Mouse (Mus musculus): ENCODE measurements around the gene Lgi2. TPM values are rescaled to one million over a fixed set of nuclear protein-coding genes. Genes with fewer than 3 reads are reported as not detected.

Gene Lgi2
- polyA plus RNA-seq, 1 experiment from 2014 or later, result 5.6 TPM

DNA sequence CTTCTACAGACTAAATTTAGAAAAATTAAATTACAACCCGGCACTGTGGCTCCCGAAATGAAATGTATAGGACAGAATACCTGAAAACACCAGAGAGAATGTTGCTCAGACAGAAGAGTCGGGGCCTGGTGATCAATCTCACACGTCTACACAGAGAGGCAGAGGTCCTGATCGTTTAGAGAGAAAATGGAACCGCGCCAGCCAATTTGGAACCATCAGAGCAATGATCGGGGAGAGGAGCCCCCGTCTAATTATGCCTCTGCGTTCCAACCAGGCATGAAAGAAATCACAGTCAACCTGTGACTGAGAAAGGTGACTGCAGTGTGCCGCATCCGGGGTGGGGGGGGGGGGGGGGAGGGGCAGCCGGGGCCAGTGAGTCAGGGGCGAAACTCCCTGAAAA lies 70.6 kb downstream of the Lgi2 start:
- WGBS, result 49% methylated on average over 14 of the region's 14 CpGs
- Histone ChIP-seq H3K9me3 (replicated peaks; ENCODE audit: control insufficient read depth, low read length, poor library complexity, severe bottlenecking) (no peaks in the 10 kb centered on the region), H3K4me2 (ENCODE audit: low read length) (no peak overlapping the region), H3K4me3 (ENCODE audit: low read depth, low read length) (no peak overlapping the region), H3K27ac (ENCODE audit: low read length) (no peak overlapping the region), H3K4me1 (ENCODE audit: control insufficient read depth, insufficient read depth, low read length) (no peaks in the 10 kb centered on the region; the same call in 1 of the 2 replicates), H3K36me3 (ENCODE audit: control insufficient read depth, insufficient read depth, low read length) (no peaks in the 10 kb centered on the region), H3K27me3 (ENCODE audit: control insufficient read depth, insufficient read depth, low read depth, low read length) (no peaks in the 10 kb centered on the region), H3K9ac (ENCODE audit: low read depth, low read length) (no peak overlapping the region)
- no peak for ATAC-seq

- no peaks in the 10 kb centered on the region for H3K27me3 ChIP-seq (ENCODE audit: control insufficient read depth, insufficient read depth, low read depth, low read length)
- H3K4me1 ChIP-seq (ENCODE audit: control insufficient read depth, insufficient read depth, low read length), result no peaks in the 10 kb centered on the region; the same call in 1 of the 2 replicates
- 84% methylated on average over 6 of the region's 6 CpGs for WGBS
- no peak overlapping the region for H3K4me2 ChIP-seq (ENCODE audit: low read length)
- H3K36me3 ChIP-seq (ENCODE audit: control insufficient read depth, insufficient read depth, low read length), result no peaks in the 10 kb centered on the region
- H3K4me3 ChIP-seq (ENCODE audit: low read depth, low read length), result no peak overlapping the region
- no peak overlapping the region for H3K9ac ChIP-seq (ENCODE audit: low read depth, low read length)
- no peaks in the 10 kb centered on the region for H3K9me3 ChIP-seq (replicated peaks; ENCODE audit: control insufficient read depth, low read length, poor library complexity, severe bottlenecking)
- H3K27ac ChIP-seq (ENCODE audit: low read length), result no peak overlapping the region
- ATAC-seq, result no peak
Observed at GRCm38 (mm10) chr5:52491496-52491895, 74.8 kb downstream of the Lgi2 start.

DNA sequence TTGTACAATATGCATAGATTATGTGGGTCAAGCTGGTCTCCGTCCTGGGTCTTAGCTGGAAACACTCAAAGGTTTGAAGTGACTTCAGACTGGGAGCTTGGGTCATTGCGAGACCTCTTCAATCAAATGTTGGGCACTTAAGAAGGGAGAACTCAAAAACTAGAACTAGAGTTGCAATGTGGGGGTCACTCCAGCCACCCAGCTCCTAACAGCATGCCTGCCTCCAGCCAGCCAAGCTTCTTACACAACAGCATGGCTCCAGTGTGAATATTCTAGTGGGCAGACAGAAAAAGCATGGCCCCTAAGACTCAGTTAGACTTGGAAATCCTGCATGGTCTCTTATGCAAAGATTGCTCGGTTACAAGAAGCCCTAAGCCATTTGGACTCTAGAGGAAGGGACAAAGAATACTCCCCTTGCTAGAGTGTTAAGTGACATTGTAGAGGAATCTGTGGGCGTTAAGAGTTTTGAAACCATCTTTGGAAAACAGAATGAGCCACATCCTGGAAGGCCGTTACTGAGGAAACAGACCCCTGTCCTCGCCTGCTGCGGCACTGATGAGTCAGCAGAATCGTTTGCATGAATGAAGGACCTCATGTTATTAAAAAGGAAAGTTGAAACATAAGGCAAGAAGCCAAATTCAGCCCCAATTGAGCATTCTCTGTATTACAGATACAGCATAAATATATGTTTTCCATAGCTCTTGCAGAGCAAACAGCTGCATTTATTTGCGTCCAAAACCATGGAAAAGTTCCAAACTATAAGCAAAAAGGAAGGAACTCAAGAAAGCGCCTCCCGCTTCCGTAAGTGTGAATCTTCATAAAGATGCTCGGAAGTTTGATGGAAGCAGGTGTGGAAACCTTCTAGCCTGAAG lies 78.5 kb downstream of the Lgi2 start:
- Histone ChIP-seq H3K27me3 (ENCODE audit: control insufficient read depth, insufficient read depth, low read depth, low read length) (no peaks in the 10 kb centered on the region), H3K9ac (ENCODE audit: low read depth, low read length) (no peak overlapping the region), H3K4me2 (ENCODE audit: low read length) (no peak overlapping the region), H3K36me3 (ENCODE audit: control insufficient read depth, insufficient read depth, low read length) (no peaks in the 10 kb centered on the region), H3K9me3 (replicated peaks; ENCODE audit: control insufficient read depth, low read length, poor library complexity, severe bottlenecking) (no peaks in the 10 kb centered on the region), H3K4me3 (ENCODE audit: low read depth, low read length) (no peak overlapping the region), H3K27ac (ENCODE audit: low read length) (no peak overlapping the region), H3K4me1 (ENCODE audit: control insufficient read depth, insufficient read depth, low read length) (no peaks in the 10 kb centered on the region)
- no peak for ATAC-seq
- WGBS, result 86% methylated on average over 13 of the region's 13 CpGs

Other genes starting within 250 kb of the Lgi2 start
- 1.8 and 2.8 TPM in 2 replicates for gene Sod3, start 202.7 kb downstream of the Lgi2 start, polyA plus RNA-seq (2015; fragmentation: Nextera tagmentation; extraction: Ambion mirVana)
- gene Ccdc149, start 94.9 kb downstream of the Lgi2 start, polyA plus RNA-seq (2015; fragmentation: Nextera tagmentation; extraction: Ambion mirVana), result 15.1 and 15.4 TPM in 2 replicates
- gene Sepsecs, start 103.2 kb upstream of the Lgi2 start, polyA plus RNA-seq (2015; fragmentation: Nextera tagmentation; extraction: Ambion mirVana), result 7.4 and 7.9 TPM in 2 replicates
- 2.8 and 3.1 TPM in 2 replicates for gene Pi4k2b, start 175.1 kb upstream of the Lgi2 start, polyA plus RNA-seq (2015; fragmentation: Nextera tagmentation; extraction: Ambion mirVana)
- gene Zcchc4, start 208.9 kb upstream of the Lgi2 start, polyA plus RNA-seq (2015; fragmentation: Nextera tagmentation; extraction: Ambion mirVana), result 11.1 and 11.3 TPM in 2 replicates